Mouse (Mus musculus): ENCODE measurements around the gene Sf3b3.

Sf3b3 gene

GRCm38 (mm10) chr8:110776335-110776734 is 70.3 kb downstream of the Sf3b3 start:
- DNase-seq (ENCODE audit: low read depth, low spot score) = no peak

GRCm38 (mm10) chr8:110775721-110776120 is 70.9 kb downstream of the Sf3b3 start:
- DNase-seq (ENCODE audit: low read depth, low spot score) = no peak

DNA sequence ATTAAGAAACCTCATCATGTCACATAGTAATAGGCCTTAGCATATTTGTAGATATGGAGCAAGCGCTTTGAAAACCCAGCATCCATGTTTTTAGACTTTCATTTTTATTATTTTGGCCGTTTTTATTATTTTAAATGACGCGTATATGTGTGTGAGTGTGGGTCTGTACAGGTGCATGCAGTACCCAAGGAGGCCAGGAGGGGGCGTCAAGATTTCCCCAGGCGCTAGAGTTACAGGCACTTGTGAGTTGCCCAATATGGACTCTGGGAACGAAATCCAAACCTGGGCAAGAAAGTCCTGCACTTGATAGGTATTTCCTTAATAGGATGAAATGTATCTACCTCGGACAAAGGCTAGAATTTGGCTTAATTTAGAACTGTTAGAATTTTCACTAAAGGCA is 71.3 kb downstream of the Sf3b3 start:
- DNase-seq (ENCODE audit: low read depth, low spot score) = no peak

DNA sequence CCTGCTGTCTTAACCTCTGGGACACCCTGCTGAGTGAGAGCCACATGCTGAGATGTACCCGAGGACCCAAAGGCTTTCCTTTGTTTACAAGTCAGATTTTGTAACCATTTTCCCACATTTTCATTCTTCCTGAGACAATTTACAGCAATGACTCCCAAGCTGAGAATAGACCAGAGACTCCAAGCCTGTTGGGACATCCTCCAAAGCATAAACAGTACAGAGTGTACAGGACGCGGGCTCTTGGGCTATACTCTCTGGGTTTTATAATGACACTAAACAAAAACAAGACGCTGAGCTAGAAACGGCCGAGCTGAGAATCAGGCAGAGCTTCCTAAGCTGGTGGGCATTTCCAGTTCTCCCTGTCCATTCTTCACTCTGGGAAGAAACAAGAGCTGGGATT is 71.9 kb downstream of the Sf3b3 start:
- DNase-seq (ENCODE audit: low read depth, low spot score) = no peak

GRCm38 (mm10) chr8:110774047-110774446 is 72.5 kb downstream of the Sf3b3 start:
- DNase-seq (ENCODE audit: low read depth, low spot score) = no peak

- no peak for DNase-seq (ENCODE audit: low read depth, low spot score)
These were observed 74.1 kb downstream of the Sf3b3 start for GRCm38 (mm10) chr8:110772452-110772851.

- no peak for DNase-seq (ENCODE audit: low read depth, low spot score)
These were observed 79.3 kb downstream of the Sf3b3 start for GRCm38 (mm10) chr8:110767261-110767660.

DNA sequence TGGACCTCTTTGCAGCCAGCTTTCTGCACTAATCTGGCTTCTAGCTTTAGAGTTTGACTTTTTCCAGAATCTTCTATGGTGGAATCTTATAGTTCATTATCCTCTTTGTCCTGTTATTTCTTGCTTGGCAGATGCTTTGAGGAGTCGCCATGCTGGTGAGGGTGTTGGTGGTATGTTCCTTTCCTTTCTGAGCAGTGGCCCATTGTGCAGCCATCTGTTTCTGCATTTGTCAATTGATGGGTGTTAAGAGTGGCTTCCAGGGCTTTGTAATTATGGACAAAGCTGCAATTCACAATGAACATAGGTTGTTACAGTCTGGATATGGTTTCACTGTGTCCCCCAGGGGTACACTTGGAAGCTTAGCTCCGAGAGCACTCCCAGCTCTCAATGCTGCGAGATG is 81.9 kb downstream of the Sf3b3 start:
- no peak for DNase-seq (ENCODE audit: low read depth, low spot score)

DNA sequence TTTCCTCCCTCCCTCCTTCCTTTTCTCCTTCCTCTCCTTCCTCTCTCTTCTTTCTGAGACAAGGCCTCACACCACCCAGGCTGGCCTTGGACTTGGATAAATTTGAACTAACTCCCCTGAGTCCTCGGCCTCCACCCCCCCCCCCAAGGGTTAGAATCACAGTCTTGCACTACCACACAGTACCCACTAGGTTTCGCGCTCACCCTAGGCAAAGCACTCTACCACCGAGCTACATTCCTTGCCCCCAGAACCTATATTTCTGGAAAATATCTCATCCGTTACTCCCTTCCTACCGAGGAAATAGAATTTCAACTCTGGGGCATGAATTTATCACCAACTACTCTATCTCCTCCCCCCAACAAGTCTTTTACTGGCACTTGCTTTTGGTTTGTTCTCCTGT is 84.6 kb downstream of the Sf3b3 start:
- DNase-seq (ENCODE audit: low read depth, low spot score) = no peak

GRCm38 (mm10) chr8:110761185-110761584 is 85.4 kb downstream of the Sf3b3 start:
- DNase-seq (ENCODE audit: low read depth, low spot score) = no peak

- DNase-seq (ENCODE audit: low read depth, low spot score) = no peak
These were observed 86.2 kb downstream of the Sf3b3 start for GRCm38 (mm10) chr8:110760280-110760940.
